Mouse (Mus musculus): ENCODE measurements around the gene Arl3. TPM values are rescaled to one million over a fixed set of nuclear protein-coding genes. Genes with fewer than 3 reads are reported as not detected.
A peak's percentile ranks its signal among the peaks of the same experiment; 100 is the strongest.

Gene Arl3
- polyA plus RNA-seq, 1 experiment from 2014 or later = 85.4 TPM

- WGBS = 59% methylated on average over 3 of the region's 3 CpGs
- Histone ChIP-seq H3K9me3 (ENCODE audit: low read depth, low read length) (no peaks in the 10 kb centered on the region), H3K27me3 (ENCODE audit: insufficient read depth, low read length) (no peaks in the 10 kb centered on the region), H3K27ac (ENCODE audit: low read depth) (peak overlapping the region; percentile 42; the same call in 1 of the 2 replicates), H3K9ac (no peak overlapping the region), H3K4me2 (no peak overlapping the region), H3K36me3 (ENCODE audit: insufficient read depth) (peaks cover 95% of the 10 kb centered on the region), H3K4me1 (ENCODE audit: insufficient read depth) (peaks cover 28% of the 10 kb centered on the region), H3K4me3 (ENCODE audit: low read depth, low read length) (no peak overlapping the region)
- DNase-seq (no peak), ATAC-seq (ENCODE audit: insufficient read depth) (no peak)
- TF ChIP-seq CTCF (IDR thresholded peaks at IDR 0.05; ENCODE audit: low read depth) = peak; percentile 59
Observed at GRCm38 (mm10) chr19:46510824-46511223, 62.2 kb downstream of the Arl3 start.

- DNase-seq (peak; percentile 42), ATAC-seq (ENCODE audit: insufficient read depth) (no peak)
- H3K9me3 ChIP-seq (ENCODE audit: low read depth, low read length) = no peaks in the 10 kb centered on the region
- no peak for TF ChIP-seq CTCF (IDR thresholded peaks at IDR 0.05; ENCODE audit: low read depth)
- H3K36me3 ChIP-seq (ENCODE audit: insufficient read depth) = peaks cover 95% of the 10 kb centered on the region
- H3K4me3 ChIP-seq (ENCODE audit: low read depth, low read length) = no peak overlapping the region
- H3K4me2 ChIP-seq = no peak overlapping the region
- 53% methylated on average over 5 of the region's 5 CpGs for whole genome bisulfite sequencing
- H3K27me3 ChIP-seq (ENCODE audit: insufficient read depth, low read length) = no peaks in the 10 kb centered on the region
- peak overlapping the region; percentile 42; the same call in 1 of the 2 replicates for H3K27ac ChIP-seq (ENCODE audit: low read depth)
- no peak overlapping the region for H3K9ac ChIP-seq
- peaks cover 32% of the 10 kb centered on the region for H3K4me1 ChIP-seq (ENCODE audit: insufficient read depth)
Observed at GRCm38 (mm10) chr19:46510401-46510800, 62.6 kb downstream of the Arl3 start.

- no peak overlapping the region for H3K4me2 ChIP-seq
- WGBS = 86% methylated on average over 4 of the region's 4 CpGs
- H3K9ac ChIP-seq = no peak overlapping the region
- H3K36me3 ChIP-seq (ENCODE audit: insufficient read depth) = peaks cover 93% of the 10 kb centered on the region
- ATAC-seq (ENCODE audit: insufficient read depth) (no peak), DNase-seq (no peak)
- H3K4me3 ChIP-seq (ENCODE audit: low read depth, low read length) = no peak overlapping the region
- peak overlapping the region; percentile 42; the same call in 1 of the 2 replicates for H3K27ac ChIP-seq (ENCODE audit: low read depth)
- no peaks in the 10 kb centered on the region for H3K9me3 ChIP-seq (ENCODE audit: low read depth, low read length)
- TF ChIP-seq CTCF (IDR thresholded peaks at IDR 0.05; ENCODE audit: low read depth) = no peak
- H3K4me1 ChIP-seq (ENCODE audit: insufficient read depth) = peaks cover 34% of the 10 kb centered on the region
- H3K27me3 ChIP-seq (ENCODE audit: insufficient read depth, low read length) = no peaks in the 10 kb centered on the region
Observed at GRCm38 (mm10) chr19:46509736-46510135, 63.3 kb downstream of the Arl3 start.

- ATAC-seq (ENCODE audit: insufficient read depth) (no peak), DNase-seq (no peak)
- Histone ChIP-seq H3K9ac (no peak overlapping the region), H3K4me3 (ENCODE audit: low read depth, low read length) (no peak overlapping the region), H3K27me3 (ENCODE audit: insufficient read depth, low read length) (no peaks in the 10 kb centered on the region), H3K9me3 (ENCODE audit: low read depth, low read length) (no peaks in the 10 kb centered on the region), H3K36me3 (ENCODE audit: insufficient read depth) (peaks cover 91% of the 10 kb centered on the region), H3K4me2 (no peak overlapping the region), H3K4me1 (ENCODE audit: insufficient read depth) (peaks cover 34% of the 10 kb centered on the region), H3K27ac (ENCODE audit: low read depth) (no peak overlapping the region)
- WGBS = 60% methylated on average over 3 of the region's 3 CpGs
- no peak for TF ChIP-seq CTCF (IDR thresholded peaks at IDR 0.05; ENCODE audit: low read depth)
Observed at GRCm38 (mm10) chr19:46509202-46509601, 63.8 kb downstream of the Arl3 start.

GRCm38 (mm10) chr19:46508738-46509137 lies 64.3 kb downstream of the Arl3 start:
- H3K27ac ChIP-seq (ENCODE audit: low read depth) = peak overlapping the region; percentile 30; the same call in 1 of the 2 replicates
- 60% methylated on average over 3 of the region's 3 CpGs for WGBS

GRCm38 (mm10) chr19:46507806-46508205 lies 65.2 kb downstream of the Arl3 start:
- ATAC-seq (ENCODE audit: insufficient read depth) (no peak), DNase-seq (no peak)
- Histone ChIP-seq H3K9ac (peak overlapping the region; percentile 26; the same call in 1 of the 2 replicates), H3K4me2 (peak overlapping the region; percentile 23; the same call in 1 of the 2 replicates), H3K27ac (ENCODE audit: low read depth) (0 out of 2 replicates have a peak overlapping the region, but pooled peaks have one; percentile 22), H3K27me3 (ENCODE audit: insufficient read depth, low read length) (no peaks in the 10 kb centered on the region), H3K4me1 (ENCODE audit: insufficient read depth) (peaks cover 34% of the 10 kb centered on the region), H3K9me3 (ENCODE audit: low read depth, low read length) (no peaks in the 10 kb centered on the region), H3K4me3 (ENCODE audit: low read depth, low read length) (no peak overlapping the region), H3K36me3 (ENCODE audit: insufficient read depth) (peaks cover 78% of the 10 kb centered on the region)
- WGBS = 43% methylated on average over 1 of the region's 1 CpGs
- TF ChIP-seq CTCF (IDR thresholded peaks at IDR 0.05; ENCODE audit: low read depth) = no peak

More at GRCm38 (mm10) chr19:46508738-46509137, 64.3 kb downstream of the Arl3 start:
- no peak for TF ChIP-seq CTCF (IDR thresholded peaks at IDR 0.05; ENCODE audit: low read depth)
- H3K4me1 ChIP-seq (ENCODE audit: insufficient read depth) = peaks cover 34% of the 10 kb centered on the region
- no peaks in the 10 kb centered on the region for H3K9me3 ChIP-seq (ENCODE audit: low read depth, low read length)
- no peaks in the 10 kb centered on the region for H3K27me3 ChIP-seq (ENCODE audit: insufficient read depth, low read length)
- no peak overlapping the region; the same call in 1 of the 2 replicates for H3K4me2 ChIP-seq
- 0 out of 2 replicates have a peak overlapping the region, but pooled peaks have one; percentile 26 for H3K9ac ChIP-seq
- no peak for ATAC-seq (ENCODE audit: insufficient read depth)
- peaks cover 87% of the 10 kb centered on the region for H3K36me3 ChIP-seq (ENCODE audit: insufficient read depth)
- no peak overlapping the region for H3K4me3 ChIP-seq (ENCODE audit: low read depth, low read length)
- DNase-seq = no peak

- H3K9me3 ChIP-seq (ENCODE audit: low read depth, low read length) = no peaks in the 10 kb centered on the region
- no peak for ATAC-seq (ENCODE audit: insufficient read depth)
- peaks cover 34% of the 10 kb centered on the region for H3K4me1 ChIP-seq (ENCODE audit: insufficient read depth)
- no peak overlapping the region for H3K4me3 ChIP-seq (ENCODE audit: low read depth, low read length)
- H3K36me3 ChIP-seq (ENCODE audit: insufficient read depth) = peaks cover 77% of the 10 kb centered on the region
- DNase-seq = no peak
- peak overlapping the region; percentile 17; the same call in 1 of the 2 replicates for H3K9ac ChIP-seq
- WGBS = 78% methylated on average over 8 of the region's 8 CpGs
- no peaks in the 10 kb centered on the region for H3K27me3 ChIP-seq (ENCODE audit: insufficient read depth, low read length)
- H3K27ac ChIP-seq (ENCODE audit: low read depth) = no peak overlapping the region
- TF ChIP-seq CTCF (IDR thresholded peaks at IDR 0.05; ENCODE audit: low read depth) = no peak
- peak overlapping the region; percentile 94; the same call in 1 of the 2 replicates for H3K4me2 ChIP-seq
Observed at GRCm38 (mm10) chr19:46507181-46507581, 65.8 kb downstream of the Arl3 start.

Data from lung, embryonic 14.5 days (tissue).